Mouse (Mus musculus): Measurements from ENCODE around the gene Dpp3.

GRCm38 (mm10) chr19:4883961-4884360, 44.1 kb downstream of the Dpp3 start:
- no peak for TF ChIP-seq ZKSCAN1 (IDR thresholded peaks at IDR 0.05; ENCODE audit: low read depth, low read length)
- no peak for TF ChIP-seq MYC (IDR thresholded peaks at IDR 0.05; ENCODE audit: low read depth, low read length)
- TF ChIP-seq ETS1 (IDR thresholded peaks at IDR 0.05; ENCODE audit: low read depth, low read length): no peak
- TF ChIP-seq MAX (IDR thresholded peaks at IDR 0.05; ENCODE audit: low read length): no peak
- no peak for TF ChIP-seq CTCF (IDR thresholded peaks at IDR 0.05 in 2 of 3, conservative IDR thresholded peaks at IDR 0.05 in 1 of 3; ENCODE audit: control insufficient read depth in 1 of 3, insufficient read depth in 1 of 3, low read depth in 2 of 3, low read length in 3 of 3, poor library complexity in 1 of 3, severe bottlenecking in 1 of 3)

Measured in MEL (cell line).